Mouse (Mus musculus) cerebellum, adult 2 months (tissue): ENCODE measurements around the gene Tenm2. TPM values are rescaled to one million over a fixed set of nuclear protein-coding genes. Genes with fewer than 3 reads are reported as not detected.

Source experiments
- DNase-seq, 2 experiments: peaks; one replicate each; pipeline ENCODE4 v3.0.0; 2021
- H3K27ac ChIP-seq: fragments of 200-500 bp; 2 replicates; pipeline ENCODE4 v1.5.1; 2012; ENCODE audit warnings: low read length, control low read depth, inconsistent platforms; ENCODE audit not compliant: insufficient read depth
- H3K27me3 ChIP-seq: fragments of 200-500 bp; 2 replicates; pipeline ENCODE4 v1.6.1; 2012; ENCODE audit warnings: inconsistent platforms, mild to moderate bottlenecking, low read length, moderate library complexity; ENCODE audit not compliant: control insufficient read depth, insufficient read depth
- H3K4me1 ChIP-seq: fragments of 200-500 bp; 2 replicates; pipeline ENCODE4 v1.6.1; 2011; ENCODE audit warnings: low read length; ENCODE audit not compliant: control insufficient read depth, insufficient read depth
- H3K4me3 ChIP-seq: fragments of 200-500 bp; replicated peaks from 2 replicates; pipeline ENCODE3; 2011; ENCODE audit warnings: mild to moderate bottlenecking, low read depth, low read length, control low read depth; ENCODE audit not compliant: insufficient read depth
- CTCF ChIP-seq: fragments of 200-500 bp; IDR thresholded peaks from 2 replicates; pipeline ENCODE4 v1.5.1; 2011; ENCODE audit warnings: low read depth, mild to moderate bottlenecking, control low read depth, low read length, moderate library complexity, borderline replicate concordance; ENCODE audit not compliant: insufficient read depth
- POLR2A ChIP-seq: fragments of 200-500 bp; IDR thresholded peaks from 2 replicates; pipeline ENCODE4 v1.6.1; 2011; ENCODE audit warnings: low read length, control low read depth, borderline replicate concordance; ENCODE audit not compliant: insufficient read depth
- WGBS: fragments of 180-500 bp; shearing (Covaris S2); methylation state at CpG from one replicate; pipeline ENCODE4 v1.1.7; 2018; 5-methylcytosine and 5-hydroxymethylcytosine counted together
- polyA plus RNA-seq: library from polyadenylated mRNA; depleted of rRNA; stranded (reverse); fragments of >200 nt; gene quantifications from 2 replicates; pipeline ENCODE4 v1.2.3, GENCODE M21; 2012

Gene Tenm2
- polyA plus RNA-seq, 1 experiment = 9.1 TPM

GRCm38 (mm10) chr11:36103556-36103955 lies 1132.2 kb downstream of the Tenm2 start:
- Histone ChIP-seq H3K4me3 (no peak overlapping the region), H3K4me1 (no peaks in the 10 kb centered on the region), H3K27ac (no peak overlapping the region), H3K27me3 (no peaks in the 10 kb centered on the region)
- no peak for DNase-seq
- 46% methylated on average over 6 of the region's 6 CpGs for whole genome bisulfite sequencing
- TF ChIP-seq POLR2A (no peak), CTCF (no peak)

- Histone ChIP-seq H3K4me3 (no peak overlapping the region), H3K4me1 (no peaks in the 10 kb centered on the region), H3K27ac (no peak overlapping the region), H3K27me3 (no peaks in the 10 kb centered on the region)
- TF ChIP-seq CTCF = no peak
- TF ChIP-seq POLR2A = no peak
- DNase-seq = peak; percentile 48 to 70
- WGBS = 30% methylated on average over 14 of the region's 14 CpGs
These were observed 1139.5 kb downstream of the Tenm2 start for GRCm38 (mm10) chr11:36096219-36096618.

- TF ChIP-seq CTCF (no peak), POLR2A (no peak)
- Histone ChIP-seq H3K4me3 (no peak overlapping the region), H3K27ac (no peak overlapping the region), H3K27me3 (no peaks in the 10 kb centered on the region; the same call in 1 of the 2 replicates), H3K4me1 (no peaks in the 10 kb centered on the region)
- DNase-seq = no peak
- 82% methylated on average over 3 of the region's 3 CpGs for WGBS
These were observed 1145.6 kb downstream of the Tenm2 start for GRCm38 (mm10) chr11:36090210-36090609.

- Histone ChIP-seq H3K4me1 (no peaks in the 10 kb centered on the region; the same call in 1 of the 2 replicates), H3K4me3 (no peak overlapping the region), H3K27me3 (no peaks in the 10 kb centered on the region; the same call in 1 of the 2 replicates), H3K27ac (no peak overlapping the region)
- 93% methylated on average over 10 of the region's 10 CpGs for WGBS
- TF ChIP-seq POLR2A (no peak), CTCF (no peak)
- no peak for DNase-seq
These were observed 1154.2 kb downstream of the Tenm2 start for GRCm38 (mm10) chr11:36081399-36082053.

- 93% methylated on average over 11 of the region's 11 CpGs for WGBS
- H3K27ac ChIP-seq = no peak overlapping the region
- H3K27me3 ChIP-seq = no peaks in the 10 kb centered on the region; the same call in 1 of the 2 replicates
- no peak for DNase-seq
- no peak for TF ChIP-seq POLR2A
- TF ChIP-seq CTCF = no peak
- no peak overlapping the region for H3K4me3 ChIP-seq
- H3K4me1 ChIP-seq = no peaks in the 10 kb centered on the region; the same call in 1 of the 2 replicates
These were observed 1155.0 kb downstream of the Tenm2 start for GRCm38 (mm10) chr11:36080766-36081165.

- no peaks in the 10 kb centered on the region; the same call in 1 of the 2 replicates for H3K27me3 ChIP-seq
- 29% methylated on average over 7 of the region's 7 CpGs for WGBS
- H3K4me3 ChIP-seq = no peak overlapping the region
- peak in 1 of 2 experiments; percentile 30 for DNase-seq
- no peak overlapping the region for H3K27ac ChIP-seq
- H3K4me1 ChIP-seq = peaks cover 8% of the 10 kb centered on the region
- no peak for TF ChIP-seq CTCF
- no peak for TF ChIP-seq POLR2A
These were observed 1157.4 kb downstream of the Tenm2 start for GRCm38 (mm10) chr11:36078391-36078790.

- no peaks in the 10 kb centered on the region for H3K27me3 ChIP-seq
- H3K27ac ChIP-seq = no peak overlapping the region
- no peak for TF ChIP-seq CTCF
- no peak for TF ChIP-seq POLR2A
- no peak overlapping the region for H3K4me3 ChIP-seq
- 9% methylated on average over 8 of the region's 8 CpGs for WGBS
- DNase-seq = peak; percentile 73 to 90
- H3K4me1 ChIP-seq = peaks cover 16% of the 10 kb centered on the region
These were observed 1161.7 kb downstream of the Tenm2 start for GRCm38 (mm10) chr11:36074015-36074567.

GRCm38 (mm10) chr11:36073074-36073818 lies 1162.5 kb downstream of the Tenm2 start:
- peaks cover 16% of the 10 kb centered on the region for H3K4me1 ChIP-seq
- H3K27me3 ChIP-seq = no peaks in the 10 kb centered on the region
- WGBS = 19% methylated on average over 8 of the region's 8 CpGs
- no peak overlapping the region for H3K27ac ChIP-seq
- no peak for TF ChIP-seq CTCF
- no peak overlapping the region for H3K4me3 ChIP-seq
- DNase-seq = peak; percentile 76 to 90
